In genomic region chr14:26994211-26994741, GRCm38 (mm10) we compare ENCODE assay signal across 9 mouse cellular contexts. TPM values are rescaled to one million over a fixed set of nuclear protein-coding genes. Genes with fewer than 3 reads are reported as not detected.
A peak's percentile ranks its signal among the peaks of the same experiment; 100 is the strongest.
DNase-seq lines count a peak whose midpoint lies in the region; ATAC-seq and TF ChIP-seq lines count a peak whose summit lies in the region.
"Had no signal": no experiment of that assay in that cellular context is flagged by ENCODE, and none has a peak within 500 bp of the region (broad histone marks: within the 10 kb centered on the region; RNA-seq: fewer than 3 reads in every experiment).

Gene Hesx1, plus strand, starts transcription at chr14:26994416.

- peaks cover 17% of the 10 kb centered on the region for H3K4me1 ChIP-seq in embryonic facial prominence, embryonic 10.5 days
- H3K4me1 ChIP-seq in heart, embryonic 14.5 days (ENCODE audit: control insufficient read depth in 2 of 2, insufficient read depth in 2 of 2, low read length in 2 of 2), result peaks cover 0 to 17% of the 10 kb centered on the region in 2 experiments; a peak in 3 of 4 replicates
- H3K4me1 ChIP-seq in small intestine, adult 2 months (ENCODE audit: control insufficient read depth, insufficient read depth, insufficient read length, low read length), result no peaks in the 10 kb centered on the region; the same call in none of the 2 replicates

- TF ChIP-seq POLR2A in small intestine, adult 2 months (IDR thresholded peaks at IDR 0.05; ENCODE audit: low read depth, low read length), result no peak

- WGBS in embryonic facial prominence, embryonic 10.5 days, result 11% methylated on average over 16 of the region's 16 CpGs
- 3% methylated on average over 16 of the region's 16 CpGs for WGBS in heart, embryonic 14.5 days
- WGBS in macrophage (ENCODE audit: missing documents), result 3% methylated on average over 16 of the region's 16 CpGs
- WGBS in small intestine, adult 2 months, result 4% methylated on average over 16 of the region's 16 CpGs

- DNase-seq in urinary bladder, postnatal 14 days (ENCODE audit: low spot score), result peak; percentile 58
- no peak for DNase-seq in urinary bladder, adult 2 months (ENCODE audit: low spot score)
- DNase-seq in embryonic facial prominence, embryonic 10.5 days (ENCODE audit: low spot score), result peak; percentile 84
- DNase-seq in kidney, postnatal 10 days, result peak; percentile 67
- no peak for DNase-seq in right cerebral cortex, postnatal 14 days

- TF ChIP-seq CTCF in small intestine, adult 2 months (IDR thresholded peaks at IDR 0.05; ENCODE audit: extremely low read depth, insufficient read length, insufficient replicate concordance, low read depth, low read length), result no peak

- H3K79me2 ChIP-seq in macrophage (ENCODE audit: inconsistent target), result no peaks in the 10 kb centered on the region

- ATAC-seq in heart, embryonic 14.5 days (ENCODE audit: insufficient number of reproducible peaks, insufficient read depth, low FRiP score, low read depth), result no peak

- 0 out of 2 replicates have a peak, but pooled peaks cover 4% of the 10 kb centered on the region for H3K27me3 ChIP-seq in embryonic facial prominence, embryonic 10.5 days (replicated peaks; ENCODE audit: low read depth, poor library complexity, severe bottlenecking)
- H3K27me3 ChIP-seq in heart, embryonic 14.5 days (ENCODE audit: control insufficient read depth, insufficient read depth, low read length), result no peaks in the 10 kb centered on the region
- H3K27me3 ChIP-seq in small intestine, adult 2 months (ENCODE audit: control insufficient read depth, insufficient read depth, low read length), result no peaks in the 10 kb centered on the region

- H3K4me3 ChIP-seq in embryonic facial prominence, embryonic 10.5 days, result peak within 1 kb of the TSS; percentile 53
- H3K4me3 ChIP-seq in heart, embryonic 14.5 days (ENCODE audit: control insufficient read depth in 1 of 2, insufficient read depth in 1 of 2, low read depth in 1 of 2, low read length in 2 of 2), result peak within 1 kb of the TSS; percentile 43 to 46
- H3K4me3 ChIP-seq in macrophage (ENCODE audit: inconsistent target), result peak within 1 kb of the TSS; percentile 20
- H3K4me3 ChIP-seq in small intestine, adult 2 months (ENCODE audit: low read depth, low read length), result peak within 1 kb of the TSS; percentile 48

- peak within 1 kb of the TSS; percentile 84 for H3K27ac ChIP-seq in embryonic facial prominence, embryonic 10.5 days (replicated peaks)
- H3K27ac ChIP-seq in heart, embryonic 14.5 days (replicated peaks in 1 of 2; ENCODE audit: control insufficient read depth in 1 of 2, insufficient read depth in 1 of 2, low read depth in 2 of 2, low read length in 2 of 2), result peak within 1 kb of the TSS; percentile 36 to 69
- peak within 1 kb of the TSS; percentile 29 for H3K27ac ChIP-seq in macrophage
- H3K27ac ChIP-seq in small intestine, adult 2 months (ENCODE audit: insufficient read depth, low read depth, low read length), result 0 out of 2 replicates have a peak within 1 kb of the TSS, but pooled peaks have one; percentile 6

- peak within 1 kb of the TSS; percentile 71 for H3K4me2 ChIP-seq in heart, embryonic 14.5 days (ENCODE audit: low read length)

- H3K9me3 ChIP-seq in embryonic facial prominence, embryonic 10.5 days, result no peaks in the 10 kb centered on the region
- no peaks in the 10 kb centered on the region for H3K9me3 ChIP-seq in heart, embryonic 14.5 days (ENCODE audit: control insufficient read depth, low read length)

- peak within 1 kb of the TSS; percentile 59 for H3K9ac ChIP-seq in heart, embryonic 14.5 days (ENCODE audit: low read length)

- no peaks in the 10 kb centered on the region for H3K36me3 ChIP-seq in embryonic facial prominence, embryonic 10.5 days (replicated peaks)
- no peaks in the 10 kb centered on the region for H3K36me3 ChIP-seq in heart, embryonic 14.5 days (ENCODE audit: control insufficient read depth, insufficient read depth, low read length)
- H3K36me3 ChIP-seq in macrophage (ENCODE audit: inconsistent target), result no peaks in the 10 kb centered on the region
- no peaks in the 10 kb centered on the region for H3K36me3 ChIP-seq in small intestine, adult 2 months (ENCODE audit: control insufficient read depth, insufficient read depth, low read length)

RNA-seq across cellular contexts. Expression of gene Hesx1, which starts in this region (rescaled TPM):
- 0.15 and 0.21 TPM in 2 replicates for polyA plus RNA-seq in urinary bladder, adult 2 months (2012; rRNA removed)
- polyA plus RNA-seq in embryonic facial prominence, embryonic 10.5 days (2016; fragmentation: Nextera tagmentation; extraction: Ambion mirVana), result 3.4 and 3.9 TPM in 2 replicates
- 0.19 and 0.28 TPM in 2 replicates for polyA plus RNA-seq in heart, embryonic 14.5 days (2014; fragmentation: Nextera tagmentation; extraction: Ambion mirVana)
- total RNA-seq in macrophage (2018; cell fraction: chromatin; rRNA removed), result 1 to 10 TPM in 6 of 26 experiments, under 1 TPM in 3, not detected in 17; 0.77 to 2.6 (median 1.2) TPM
- total RNA-seq in macrophage (2018; cell fraction: cytosol; rRNA removed), result 1 to 10 TPM in 19 of 26 experiments, under 1 TPM in 7; 0.38 to 4.6 (median 1.8) TPM
- total RNA-seq in macrophage (2018; cell fraction: nucleus; rRNA removed), result 1 to 10 TPM in 11 of 26 experiments, under 1 TPM in 5, not detected in 10; 0.63 to 3.7 (median 1.2) TPM
- 0.42 to 1.4 TPM (median 1.3 TPM) in 3 replicates for polyA plus RNA-seq in macrophage (2018)
- polyA plus RNA-seq in small intestine, adult 2 months (2012; rRNA removed), result not detected in 2 replicates
- polyA plus RNA-seq: frontal cortex, adult 2 months had no signal

Comparison
In these comparisons a context has a peak if more than half of its experiments do, and no peak if none do; other contexts are left out.
1. DNase-seq: peak in urinary bladder, postnatal 14 days (single experiment), embryonic facial prominence, embryonic 10.5 days (single experiment) and kidney, postnatal 10 days (single experiment); none in urinary bladder, adult 2 months (single experiment) and right cerebral cortex, postnatal 14 days (single experiment).
2. H3K27ac ChIP-seq: peak in every context shown above with its lines; median percentile 84 in embryonic facial prominence, embryonic 10.5 days; 52 in heart, embryonic 14.5 days; 29 in macrophage; 6 in small intestine, adult 2 months.
3. Peak in every context shown above with its lines, with median percentiles within 50 percentile points of each other: H3K4me3 ChIP-seq.